In the genomic region with DNA sequence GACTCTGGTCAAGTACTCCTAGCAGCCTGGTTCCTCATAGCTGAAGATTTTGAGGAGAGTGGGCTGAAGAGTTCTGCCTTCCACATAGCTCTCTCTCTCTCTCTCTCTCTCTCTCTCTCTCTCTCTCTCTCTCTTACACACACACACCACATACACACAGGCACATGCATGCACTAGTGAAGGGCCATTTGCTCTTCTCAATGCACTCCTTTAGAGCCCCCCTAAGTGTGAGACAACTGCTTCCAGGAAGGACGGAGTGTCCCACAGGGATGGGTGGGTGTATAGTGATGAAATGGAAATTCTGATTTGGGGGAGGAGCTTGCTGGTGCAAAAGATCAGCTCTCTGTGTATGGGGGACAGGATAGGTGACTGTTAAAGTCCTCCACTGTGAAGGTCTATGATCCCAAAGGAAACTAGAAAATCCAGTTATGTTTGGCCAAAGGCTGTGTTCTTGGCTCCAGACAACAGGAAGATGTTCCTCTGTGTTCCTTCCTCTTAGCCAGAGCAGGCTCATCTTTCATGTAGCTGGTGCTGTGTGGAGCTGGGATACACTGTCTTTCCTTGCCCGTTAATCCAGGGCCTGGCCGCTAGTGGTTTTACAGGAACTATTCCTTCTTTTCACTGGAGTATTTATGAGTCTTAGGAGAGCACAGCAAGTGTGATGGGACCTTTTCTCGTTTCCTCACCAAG, we compare ENCODE assay signal across 12 mouse cellular contexts. TPM values are rescaled to one million over a fixed set of nuclear protein-coding genes. Genes with fewer than 3 reads are reported as not detected.
DNase-seq lines count a peak whose midpoint lies in the region; ATAC-seq and TF ChIP-seq lines count a peak whose summit lies in the region.
"Had no signal": no experiment of that assay in that cellular context is flagged by ENCODE, and none has a peak within 500 bp of the region (broad histone marks: within the 10 kb centered on the region; RNA-seq: fewer than 3 reads in every experiment).

No protein-coding gene starts in this region.

- H3K9ac ChIP-seq in embryonic facial prominence, embryonic 14.5 days (ENCODE audit: low read depth, low read length), result no peak overlapping the region
- no peak overlapping the region for H3K9ac ChIP-seq in liver, adult 2 months (ENCODE audit: low read depth, low read length)
- no peak overlapping the region for H3K9ac ChIP-seq in liver, embryonic 12.5 days

- no peaks in the 10 kb centered on the region for H3K9me3 ChIP-seq in embryonic facial prominence, embryonic 14.5 days (ENCODE audit: control insufficient read depth, low read length)
- H3K9me3 ChIP-seq in embryonic facial prominence, embryonic 10.5 days, result no peaks in the 10 kb centered on the region
- H3K9me3 ChIP-seq in liver, embryonic 12.5 days (replicated peaks), result no peaks in the 10 kb centered on the region

- no peak overlapping the region for H3K27ac ChIP-seq in embryonic facial prominence, embryonic 14.5 days (replicated peaks; ENCODE audit: low read depth, low read length)
- H3K27ac ChIP-seq in embryonic facial prominence, embryonic 10.5 days (replicated peaks), result no peak overlapping the region
- H3K27ac ChIP-seq in liver, adult 2 months (replicated peaks; ENCODE audit: insufficient read depth, low read depth, low read length), result peak overlapping the region; percentile 36; the same call in 1 of the 2 replicates
- peak overlapping the region; percentile 27; the same call in 1 of the 2 replicates for H3K27ac ChIP-seq in liver, embryonic 12.5 days
- no peak overlapping the region for H3K27ac ChIP-seq in layer of hippocampus, adult 2 months

- TF ChIP-seq CTCF in liver, adult 2 months (IDR thresholded peaks at IDR 0.05; ENCODE audit: low read depth, low read length), result no peak
- no peak for TF ChIP-seq CTCF in layer of hippocampus, adult 2 months (conservative IDR thresholded peaks at IDR 0.05)

- no peaks in the 10 kb centered on the region for H3K36me3 ChIP-seq in embryonic facial prominence, embryonic 14.5 days (ENCODE audit: control insufficient read depth, insufficient read depth, low read length)
- H3K36me3 ChIP-seq in embryonic facial prominence, embryonic 10.5 days (replicated peaks), result no peaks in the 10 kb centered on the region
- no peaks in the 10 kb centered on the region for H3K36me3 ChIP-seq in liver, adult 2 months (ENCODE audit: control insufficient read depth, insufficient read depth, low read length)
- H3K36me3 ChIP-seq in liver, embryonic 12.5 days, result no peaks in the 10 kb centered on the region

- H3K27me3 ChIP-seq in embryonic facial prominence, embryonic 14.5 days (replicated peaks; ENCODE audit: control insufficient read depth, insufficient read depth, low read length), result no peaks in the 10 kb centered on the region
- no peaks in the 10 kb centered on the region for H3K27me3 ChIP-seq in embryonic facial prominence, embryonic 10.5 days (replicated peaks; ENCODE audit: low read depth, poor library complexity, severe bottlenecking)
- no peaks in the 10 kb centered on the region for H3K27me3 ChIP-seq in liver, adult 2 months (ENCODE audit: control insufficient read depth, insufficient read depth, low read length)
- no peaks in the 10 kb centered on the region for H3K27me3 ChIP-seq in liver, embryonic 12.5 days (replicated peaks)

- ATAC-seq in embryonic facial prominence, embryonic 14.5 days (ENCODE audit: low read depth), result peak; percentile 37; the same call in 1 of the 2 replicates
- peak; percentile 10; the same call in 1 of the 2 replicates for ATAC-seq in liver, embryonic 12.5 days
- ATAC-seq: forebrain, embryonic 16.5 days had no signal

- H3K79me2 ChIP-seq in liver, adult 2 months (ENCODE audit: control insufficient read depth, insufficient read depth, low read length), result no peaks in the 10 kb centered on the region

- H3K4me3 ChIP-seq in embryonic facial prominence, embryonic 14.5 days (ENCODE audit: low read depth, low read length), result no peak overlapping the region
- H3K4me3 ChIP-seq in embryonic facial prominence, embryonic 10.5 days, result no peak overlapping the region
- H3K4me3 ChIP-seq in liver, adult 2 months (ENCODE audit: insufficient read depth, low read depth, low read length), result no peak overlapping the region
- no peak overlapping the region for H3K4me3 ChIP-seq in liver, embryonic 12.5 days
- no peak overlapping the region for H3K4me3 ChIP-seq in layer of hippocampus, adult 2 months

- H3K4me2 ChIP-seq in embryonic facial prominence, embryonic 14.5 days (ENCODE audit: low read depth, low read length), result no peak overlapping the region
- no peak overlapping the region for H3K4me2 ChIP-seq in liver, embryonic 12.5 days

- WGBS in embryonic facial prominence, embryonic 14.5 days, result 41% methylated on average over 4 of the region's 4 CpGs
- 62% methylated on average over 4 of the region's 4 CpGs for WGBS in embryonic facial prominence, embryonic 10.5 days
- 71% methylated on average over 4 of the region's 4 CpGs for WGBS in liver, adult 2 months
- WGBS in liver, embryonic 12.5 days (ENCODE audit: insufficient replicate concordance), result 41% methylated on average over 4 of the region's 4 CpGs

- peaks cover 9% of the 10 kb centered on the region for H3K4me1 ChIP-seq in embryonic facial prominence, embryonic 14.5 days (ENCODE audit: control insufficient read depth, insufficient read depth, low read length)
- H3K4me1 ChIP-seq in embryonic facial prominence, embryonic 10.5 days, result peaks cover 13% of the 10 kb centered on the region
- H3K4me1 ChIP-seq in liver, adult 2 months (ENCODE audit: control insufficient read depth, insufficient read depth, low read length), result peaks cover 3% of the 10 kb centered on the region; the same call in 1 of the 2 replicates
- H3K4me1 ChIP-seq in liver, embryonic 12.5 days, result peaks cover 26% of the 10 kb centered on the region

- TF ChIP-seq POLR2A in liver, adult 2 months (IDR thresholded peaks at IDR 0.05; ENCODE audit: extremely low read depth, insufficient read depth, low read length), result no peak

- no peak for DNase-seq in embryonic facial prominence, embryonic 14.5 days (ENCODE audit: low spot score)
- no peak for DNase-seq in embryonic facial prominence, embryonic 10.5 days (ENCODE audit: low spot score)
- no peak for DNase-seq in liver, adult 2 months (ENCODE audit: extremely low read depth, low read depth, low spot score)
- no peak for DNase-seq in liver
- peak; percentile 6 to 18 for DNase-seq in kidney, adult 8-10 months
- DNase-seq in layer of hippocampus, adult 2 months (ENCODE audit: low spot score in 2 of 2), result no peak
- no peak for DNase-seq in cerebellum, postnatal 4 days (ENCODE audit: low spot score in 2 of 2)
- DNase-seq: cerebellum, adult 2 months; gastrocnemius, postnatal 36 days; right cerebral cortex, postnatal 4 days had no signal

RNA-seq across cellular contexts. Expression of gene Reep1, which starts 27.7 kb away (rescaled TPM):
- polyA plus RNA-seq in embryonic facial prominence, embryonic 14.5 days (2014; fragmentation: Nextera tagmentation; extraction: Ambion mirVana), result 28.4 and 29.3 TPM in 2 replicates
- 17.4 and 18.3 TPM in 2 replicates for polyA plus RNA-seq in embryonic facial prominence, embryonic 10.5 days (2016; fragmentation: Nextera tagmentation; extraction: Ambion mirVana)
- 0.74 and 0.94 TPM in 2 replicates for total RNA-seq in liver, adult 2 months (2014; rRNA removed)
- polyA plus RNA-seq in liver, adult 2 months (2012; rRNA removed), result 0.22 and 0.40 TPM in 2 replicates
- polyA plus RNA-seq in liver, embryonic 12.5 days (2016; fragmentation: Nextera tagmentation; extraction: Ambion mirVana), result 5.6 and 5.9 TPM in 2 replicates
- total RNA-seq in layer of hippocampus, adult 2 months (2021), result 10 to 100 TPM; 69.1 to 71.2 TPM

Comparison
In these comparisons a context has a peak if more than half of its experiments do, and no peak if none do; other contexts are left out.
1. DNase-seq: peak in kidney, adult 8-10 months (2 of 2); none in embryonic facial prominence, embryonic 14.5 days (single experiment), embryonic facial prominence, embryonic 10.5 days (single experiment), liver, adult 2 months (single experiment), liver (single experiment), layer of hippocampus, adult 2 months (0 of 2) and cerebellum, postnatal 4 days (0 of 2).
2. H3K27ac ChIP-seq: peak in liver, adult 2 months (single experiment) and liver, embryonic 12.5 days (single experiment); none in embryonic facial prominence, embryonic 14.5 days (single experiment), embryonic facial prominence, embryonic 10.5 days (single experiment) and layer of hippocampus, adult 2 months (single experiment).